Mouse (Mus musculus) testis, postnatal 14 days (tissue): ENCODE results near the gene Myl9.
"Not testable (repeated sequence)": the region's sequence is repeated elsewhere in the genome, so short reads cannot be mapped to it uniquely, and the experiment has no call there.

Experiments
- DNase-seq: peaks from one replicate; pipeline ENCODE4 v3.0.0; 2021; ENCODE audit warnings: low spot score

The Myl9 gene

GRCm38 (mm10) chr2:156784891-156785290, 9.7 kb downstream of the Myl9 start:
- DNase-seq, result no peak

DNA sequence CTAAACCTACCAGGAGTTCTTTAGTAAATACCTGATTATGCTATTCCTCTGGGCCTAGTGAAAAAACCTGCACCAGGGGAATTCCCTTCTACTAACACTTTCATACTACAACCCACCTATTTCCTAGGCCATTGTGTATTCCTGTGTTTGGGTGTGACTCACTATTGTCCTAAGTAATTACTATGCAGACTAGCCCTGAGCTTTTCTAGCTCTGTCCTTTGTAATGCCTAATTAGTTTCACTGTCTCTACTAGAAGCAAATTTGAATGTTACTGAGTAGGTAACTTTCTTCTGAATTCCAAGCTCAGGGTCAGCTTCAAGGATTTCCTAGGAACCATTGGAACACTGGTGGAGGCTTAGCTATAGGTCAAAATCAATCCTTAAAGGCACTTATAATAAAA, 11.1 kb downstream of the Myl9 start:
- not testable (repeated sequence) for DNase-seq

DNA sequence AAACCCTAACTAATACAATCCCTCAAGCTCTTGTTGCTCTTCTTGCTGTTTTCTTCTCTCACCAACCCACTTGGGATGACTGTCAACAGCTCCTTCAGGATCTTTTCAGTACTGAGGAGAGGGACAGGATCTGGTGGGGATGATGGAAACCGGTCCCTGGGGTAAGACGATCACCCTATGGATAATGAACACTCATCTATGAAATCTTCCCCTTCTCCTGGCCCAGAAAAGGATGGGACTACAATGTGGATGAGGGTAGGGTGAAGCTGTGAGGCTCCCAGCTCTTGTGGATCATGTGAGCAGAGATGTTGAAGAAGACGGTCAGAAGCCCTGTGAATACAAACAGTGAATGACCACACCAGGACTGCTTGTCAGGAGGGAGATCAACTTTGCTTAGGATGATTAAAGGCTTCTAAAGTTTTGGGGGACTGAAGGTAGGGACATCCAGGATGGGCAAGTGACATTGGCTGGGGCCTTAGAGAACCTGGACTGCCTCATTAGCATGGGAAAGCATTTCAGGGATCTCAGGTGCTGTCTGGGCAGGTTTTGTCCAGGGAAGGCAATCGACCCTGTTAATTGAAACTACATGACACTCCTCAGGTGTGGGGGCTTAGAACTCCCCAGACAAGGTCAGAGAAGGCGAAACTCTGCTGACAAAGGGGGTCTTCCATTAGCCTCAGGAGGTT, 12.0 kb downstream of the Myl9 start:
- DNase-seq, result no peak

- DNase-seq, result no peak
Measured at GRCm38 (mm10) chr2:156787776-156788105, 12.5 kb downstream of the Myl9 start.

DNA sequence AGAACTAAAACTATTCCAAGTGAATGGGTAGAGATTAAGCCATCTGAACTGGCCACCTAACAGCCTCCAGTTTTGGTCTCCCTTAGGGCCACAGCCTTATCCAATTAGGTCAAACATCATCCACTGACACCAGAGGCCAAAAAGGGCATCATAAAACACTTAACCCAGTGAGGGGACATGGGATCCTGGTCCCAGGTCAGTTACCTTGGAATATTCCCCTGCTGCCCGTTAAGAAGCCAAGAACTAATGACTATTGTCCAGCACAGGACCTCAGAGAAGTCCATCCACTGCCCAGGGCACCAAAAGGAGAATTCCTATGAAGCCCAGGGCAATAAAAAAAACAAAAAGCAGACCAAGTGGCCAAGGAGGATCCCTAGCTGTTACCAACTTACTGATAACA, 13.6 kb downstream of the Myl9 start:
- no peak for DNase-seq

- no peak for DNase-seq
Measured at GRCm38 (mm10) chr2:156798516-156798915, 23.3 kb downstream of the Myl9 start.

- no peak for DNase-seq
Measured at GRCm38 (mm10) chr2:156801045-156801444, 25.8 kb downstream of the Myl9 start.

- DNase-seq, result not testable (repeated sequence)
Measured at GRCm38 (mm10) chr2:156802116-156802515, 26.9 kb downstream of the Myl9 start.

- no peak for DNase-seq
Measured at GRCm38 (mm10) chr2:156803698-156804372, 28.6 kb downstream of the Myl9 start.

DNA sequence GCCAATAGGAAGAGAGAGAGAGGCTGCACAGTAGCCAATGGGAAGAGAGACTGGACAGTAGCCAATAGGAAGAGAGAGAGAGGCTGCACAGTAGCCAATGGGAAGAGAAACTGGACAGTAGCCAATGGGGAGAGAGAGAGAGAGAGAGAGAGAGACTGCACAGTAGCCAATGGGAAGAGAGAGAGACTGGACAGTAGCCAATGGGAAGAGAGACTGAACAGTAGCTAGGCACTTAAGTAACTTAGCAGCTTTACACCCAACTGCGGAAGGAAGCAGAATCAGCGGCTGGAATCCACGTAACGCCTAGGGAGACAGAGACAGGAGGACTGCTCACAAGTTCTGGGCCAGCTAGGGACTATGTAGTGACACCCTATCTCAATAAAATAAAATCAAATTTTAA, 29.4 kb downstream of the Myl9 start:
- no peak for DNase-seq

DNA sequence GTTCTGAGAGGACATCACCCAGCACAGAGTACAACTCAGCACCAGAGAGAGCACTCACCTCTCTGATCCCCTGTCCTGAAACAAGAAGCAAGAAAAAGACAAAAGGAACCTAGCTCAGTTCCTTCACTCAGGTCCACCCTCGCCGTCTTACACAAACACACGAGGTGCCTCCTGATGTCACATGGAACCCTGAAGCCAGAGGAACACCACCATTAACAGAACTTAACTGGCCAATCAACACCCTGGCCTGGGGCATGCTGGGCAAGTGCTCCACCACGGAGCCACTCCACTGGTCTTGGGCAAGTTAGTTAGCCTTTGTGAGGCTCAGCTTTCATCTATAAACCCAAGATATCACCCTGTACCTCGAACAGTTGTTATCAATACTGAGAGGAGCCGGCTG, 31.7 kb downstream of the Myl9 start:
- no peak for DNase-seq

DNA sequence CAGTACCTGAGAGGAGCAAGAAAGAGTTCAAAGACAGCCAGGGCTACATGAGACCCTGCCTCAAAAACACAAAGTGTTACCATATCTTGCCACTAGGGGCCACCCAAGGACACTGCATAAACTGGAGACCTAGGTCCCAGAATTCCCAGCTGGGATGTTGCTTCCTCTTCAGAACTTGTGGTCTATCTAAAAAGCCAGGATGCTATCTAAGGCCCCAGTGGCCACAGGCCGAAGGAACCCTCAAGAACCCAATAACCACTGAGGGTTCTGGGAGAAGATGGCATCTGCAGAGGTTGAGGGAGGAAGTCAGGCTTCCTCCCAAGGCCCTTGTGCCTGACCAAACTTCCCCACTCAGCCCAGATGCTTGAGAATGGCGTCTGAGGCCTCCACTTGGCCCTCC, 34.4 kb downstream of the Myl9 start:
- peak; percentile 62 for DNase-seq

DNA sequence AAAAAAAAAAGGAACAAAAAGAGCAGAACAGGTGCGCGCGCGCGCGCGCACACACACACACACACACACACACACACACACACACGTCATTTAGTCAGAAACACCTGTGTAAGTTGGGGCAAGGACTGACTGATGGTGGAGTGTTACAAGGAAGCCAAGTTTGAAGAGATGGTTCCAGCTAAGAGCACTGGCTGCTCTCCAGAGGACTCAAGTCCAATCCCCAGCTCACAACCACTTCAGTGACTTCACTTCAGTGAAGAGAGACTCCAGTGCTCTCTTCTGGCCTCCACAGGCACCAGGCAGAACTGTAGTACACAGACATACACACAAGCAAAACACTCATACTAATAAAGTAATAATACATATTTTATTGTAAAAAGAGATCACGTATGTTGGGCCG, 35.5 kb downstream of the Myl9 start:
- no peak for DNase-seq

GRCm38 (mm10) chr2:156811556-156811955, 36.3 kb downstream of the Myl9 start:
- DNase-seq, result no peak

DNA sequence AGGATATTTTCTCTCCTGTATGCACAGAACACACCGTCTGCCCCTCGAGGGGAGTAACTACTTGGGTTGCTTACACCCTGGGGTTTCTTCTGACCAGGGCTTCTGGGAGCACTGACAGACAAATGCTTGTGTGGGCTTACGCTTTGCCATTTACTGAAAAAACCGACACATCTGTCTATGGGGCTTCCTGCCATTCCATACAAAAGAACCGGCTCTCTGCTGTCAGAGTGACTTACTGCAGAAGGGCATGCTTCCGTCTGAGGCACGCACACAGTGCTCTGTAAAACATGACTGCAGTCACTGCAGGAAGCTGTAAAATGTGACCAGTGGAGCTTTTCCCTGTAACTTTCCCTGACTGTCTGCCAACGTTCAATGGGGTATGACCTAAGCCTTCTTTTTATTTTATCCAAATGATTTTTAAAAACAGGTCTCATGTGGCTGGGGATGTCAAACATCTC, 39.2 kb downstream of the Myl9 start:
- DNase-seq, result no peak

- DNase-seq, result no peak
Measured at GRCm38 (mm10) chr2:156814893-156815292, 39.7 kb downstream of the Myl9 start.

DNA sequence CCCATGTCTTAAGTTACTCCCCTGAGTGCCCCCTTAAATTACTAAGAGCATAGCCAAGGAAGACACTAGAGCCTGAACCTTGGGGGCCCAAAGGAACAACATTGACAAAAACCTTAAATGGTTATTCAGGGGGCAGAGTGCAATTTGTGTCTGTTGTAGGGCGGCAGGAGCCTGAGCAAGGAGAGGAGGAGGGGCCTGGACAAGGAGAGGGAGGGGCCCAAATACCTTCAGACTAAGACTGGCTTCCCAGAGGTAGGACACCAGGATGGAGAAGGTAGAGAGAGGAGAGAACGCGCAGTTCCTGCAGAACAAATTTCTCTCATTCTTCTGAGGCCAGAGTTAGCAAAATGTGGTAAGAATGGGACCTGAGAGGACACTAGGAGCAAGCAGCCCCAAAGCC, 40.2 kb downstream of the Myl9 start:
- DNase-seq, result no peak

DNA sequence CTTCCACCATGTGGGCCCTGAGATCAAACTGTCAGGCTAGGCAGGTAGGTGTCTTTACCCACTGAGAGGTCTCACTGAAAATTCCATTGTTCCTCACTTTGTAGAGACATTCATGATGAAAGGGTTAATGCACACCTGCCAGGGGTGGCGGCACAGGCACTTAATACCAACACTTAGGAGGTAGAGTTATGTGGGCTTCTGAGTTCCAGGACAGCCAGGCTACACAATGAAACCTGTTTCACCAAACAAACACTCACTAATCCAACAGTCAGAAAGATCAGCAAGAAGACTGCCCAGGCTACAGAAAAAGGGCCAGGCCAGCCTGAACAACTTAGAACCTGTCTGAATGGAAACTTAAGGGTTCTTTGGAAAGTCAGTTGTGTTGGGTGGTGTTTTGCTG, 40.9 kb downstream of the Myl9 start:
- DNase-seq, result no peak

GRCm38 (mm10) chr2:156825128-156825527, 49.9 kb downstream of the Myl9 start:
- not testable (repeated sequence) for DNase-seq
